Mouse (Mus musculus): ENCODE measurements around the gene Pla2g2d. TPM values are rescaled to one million over a fixed set of nuclear protein-coding genes. Genes with fewer than 3 reads are reported as not detected.

Pla2g2d gene
- 0.19 and 0.22 TPM in 2 replicates for polyA plus RNA-seq (2015; fragmentation: Nextera tagmentation; extraction: Ambion mirVana)

DNA sequence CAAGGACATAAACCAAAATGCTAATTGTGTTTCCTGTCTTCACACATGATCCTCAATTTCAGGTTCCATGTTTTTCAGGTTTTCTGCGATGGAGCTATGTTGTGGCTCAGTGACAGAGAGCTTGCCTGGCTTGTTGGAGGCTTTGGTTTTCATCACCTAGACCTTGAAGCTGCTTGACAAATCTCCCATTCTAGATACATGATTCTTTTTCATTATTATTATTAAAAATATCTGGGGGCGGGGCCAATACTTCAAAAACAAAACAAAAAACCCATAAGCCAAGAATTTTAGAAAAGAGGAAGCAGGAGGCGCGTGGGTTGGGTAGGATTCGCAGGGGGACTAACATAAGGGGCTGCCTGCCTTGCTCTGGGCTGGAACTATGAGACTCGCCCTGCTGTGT lies at the start of gene Pla2g2d:
Gene Pla2g2d, plus strand, starts transcription at position 301 of the 400 bp plus-strand sequence.
- Histone ChIP-seq H3K4me2 (no peak within 1 kb of the TSS), H3K9me3 (no peaks in the 10 kb centered on the region), H3K4me3 (no peak within 1 kb of the TSS), H3K4me1 (peaks cover 6% of the 10 kb centered on the region; the same call in 1 of the 2 replicates), H3K9ac (no peak within 1 kb of the TSS), H3K27me3 (no peaks in the 10 kb centered on the region), H3K27ac (no peak within 1 kb of the TSS), H3K36me3 (no peaks in the 10 kb centered on the region)
- WGBS = 81% methylated on average over 6 of the region's 6 CpGs
- ATAC-seq (ENCODE audit: insufficient number of reproducible peaks, insufficient read depth, low FRiP score, low TSS enrichment, low read depth) = no peak

GRCm38 (mm10) chr4:138725751-138726150 lies 49.8 kb upstream of the Pla2g2d start:
- 86% methylated on average over 5 of the region's 5 CpGs for WGBS
- Histone ChIP-seq H3K4me2 (no peak overlapping the region; the same call in 1 of the 2 replicates), H3K27me3 (peaks cover 6% of the 10 kb centered on the region), H3K4me1 (peaks cover 24% of the 10 kb centered on the region), H3K9me3 (no peaks in the 10 kb centered on the region), H3K36me3 (no peaks in the 10 kb centered on the region), H3K9ac (peak overlapping the region; percentile 53; the same call in 1 of the 2 replicates), H3K27ac (0 out of 2 replicates have a peak overlapping the region, but pooled peaks have one; percentile 62), H3K4me3 (0 out of 2 replicates have a peak overlapping the region, but pooled peaks have one; percentile 31)
- ATAC-seq (ENCODE audit: insufficient number of reproducible peaks, insufficient read depth, low FRiP score, low TSS enrichment, low read depth) = no peak

DNA sequence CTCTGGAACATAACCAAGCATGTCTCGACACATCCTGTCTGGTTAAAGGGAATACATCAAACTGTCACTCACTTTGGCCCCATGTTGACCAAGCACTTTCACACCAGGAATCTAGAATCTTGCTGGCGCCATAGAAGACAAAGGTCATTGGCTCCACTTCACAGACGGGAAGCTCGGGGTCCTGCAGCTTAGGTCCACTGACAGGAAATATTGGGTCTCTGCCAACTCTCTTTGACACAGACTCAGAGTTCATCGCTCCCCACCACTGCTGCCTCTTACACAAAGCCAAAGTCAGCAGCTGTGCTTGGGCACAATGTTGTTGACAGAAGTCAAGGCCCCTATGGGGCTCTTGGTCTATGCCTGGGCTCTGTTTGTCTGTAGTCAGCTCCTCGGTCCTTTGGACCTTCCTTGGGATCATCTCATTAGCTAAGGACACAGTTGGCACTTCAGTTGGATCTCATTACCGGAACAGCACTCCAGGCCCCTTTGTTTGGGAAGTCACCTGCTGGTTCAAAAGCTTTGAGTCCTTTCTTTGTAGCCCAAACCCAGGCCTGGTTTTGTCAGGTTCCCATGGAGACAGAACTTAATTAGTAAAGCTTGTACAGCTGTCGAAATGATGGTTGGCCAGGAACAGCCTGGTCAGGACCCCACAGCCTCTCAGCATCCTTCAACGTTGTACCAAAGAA lies 46.4 kb upstream of the Pla2g2d start:
- Histone ChIP-seq H3K9me3 (0 out of 2 replicates have a peak, but pooled peaks cover 5% of the 10 kb centered on the region), H3K4me2 (no peak overlapping the region), H3K9ac (no peak overlapping the region), H3K4me3 (no peak overlapping the region), H3K27me3 (no peaks in the 10 kb centered on the region), H3K27ac (no peak overlapping the region), H3K36me3 (no peaks in the 10 kb centered on the region), H3K4me1 (peaks cover 16% of the 10 kb centered on the region)
- ATAC-seq (ENCODE audit: insufficient number of reproducible peaks, insufficient read depth, low FRiP score, low TSS enrichment, low read depth) = no peak
- 50% methylated on average over 9 of the region's 9 CpGs for WGBS

GRCm38 (mm10) chr4:138734105-138734504 lies 41.4 kb upstream of the Pla2g2d start:
- no peak for ATAC-seq (ENCODE audit: insufficient number of reproducible peaks, insufficient read depth, low FRiP score, low TSS enrichment, low read depth)
- H3K4me2 ChIP-seq = no peak overlapping the region
- WGBS = 68% methylated on average over 7 of the region's 7 CpGs
- H3K27ac ChIP-seq = no peak overlapping the region
- no peak overlapping the region for H3K4me3 ChIP-seq
- 0 out of 2 replicates have a peak, but pooled peaks cover 5% of the 10 kb centered on the region for H3K9me3 ChIP-seq
- H3K27me3 ChIP-seq = no peaks in the 10 kb centered on the region
- no peak overlapping the region for H3K9ac ChIP-seq
- H3K36me3 ChIP-seq = no peaks in the 10 kb centered on the region
- H3K4me1 ChIP-seq = peaks cover 16% of the 10 kb centered on the region

DNA sequence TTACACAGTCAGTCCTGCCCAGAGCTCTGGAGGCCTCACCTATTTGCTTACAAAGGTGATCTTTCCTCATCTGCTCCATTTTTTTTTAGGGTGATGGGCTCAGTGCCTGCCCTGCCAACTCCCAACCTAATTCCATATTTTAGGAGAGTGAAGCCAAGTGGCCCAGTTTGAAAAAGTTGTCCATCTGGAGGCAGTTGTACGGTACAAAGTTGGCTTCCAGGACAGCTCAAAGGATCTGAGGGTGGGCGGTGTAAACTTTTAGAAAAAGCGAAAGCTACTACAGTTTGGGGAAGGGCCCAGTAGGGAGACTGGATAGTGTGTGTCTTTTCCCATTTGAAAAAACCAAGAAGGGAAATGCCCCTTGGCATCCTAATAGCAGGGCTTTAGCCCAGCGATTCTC lies 40.7 kb upstream of the Pla2g2d start:
- 91% methylated on average over 4 of the region's 4 CpGs for WGBS
- Histone ChIP-seq H3K9ac (no peak overlapping the region), H3K27ac (no peak overlapping the region), H3K9me3 (0 out of 2 replicates have a peak, but pooled peaks cover 5% of the 10 kb centered on the region), H3K4me2 (no peak overlapping the region), H3K27me3 (no peaks in the 10 kb centered on the region), H3K4me1 (peaks cover 22% of the 10 kb centered on the region), H3K4me3 (no peak overlapping the region), H3K36me3 (no peaks in the 10 kb centered on the region)
- ATAC-seq (ENCODE audit: insufficient number of reproducible peaks, insufficient read depth, low FRiP score, low TSS enrichment, low read depth) = no peak

DNA sequence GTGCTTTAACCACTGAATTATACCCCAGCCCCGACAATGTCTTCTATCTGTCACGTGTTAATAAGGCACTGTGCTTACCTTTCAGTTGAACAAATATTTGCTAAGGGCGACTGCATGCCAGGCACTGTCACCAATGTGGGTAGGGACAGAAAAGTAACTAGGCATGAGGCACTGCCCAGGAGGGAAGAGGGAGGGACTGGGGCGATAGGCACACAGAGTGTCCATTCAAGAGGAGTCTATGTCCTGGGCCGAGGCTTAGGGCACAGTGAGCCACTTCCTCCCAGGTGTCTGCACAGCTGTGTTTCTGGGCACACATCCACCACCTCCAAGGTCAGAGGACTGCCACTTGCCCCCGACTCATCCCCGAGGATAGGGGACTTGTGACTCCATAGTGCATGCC lies 38.5 kb upstream of the Pla2g2d start, which contains the start of gene Ubxn10:
Gene Ubxn10, minus strand, starts transcription at position 137 of the 400 bp plus-strand sequence.
- Histone ChIP-seq H3K9ac (0 out of 2 replicates have a peak within 1 kb of the TSS, but pooled peaks have one; percentile 4), H3K4me2 (no peak within 1 kb of the TSS), H3K4me3 (no peak within 1 kb of the TSS), H3K27me3 (no peaks in the 10 kb centered on the region), H3K36me3 (no peaks in the 10 kb centered on the region), H3K27ac (no peak within 1 kb of the TSS), H3K4me1 (peaks cover 22% of the 10 kb centered on the region), H3K9me3 (0 out of 2 replicates have a peak, but pooled peaks cover 5% of the 10 kb centered on the region)
- no peak for ATAC-seq (ENCODE audit: insufficient number of reproducible peaks, insufficient read depth, low FRiP score, low TSS enrichment, low read depth)
- WGBS = 53% methylated on average over 7 of the region's 7 CpGs

DNA sequence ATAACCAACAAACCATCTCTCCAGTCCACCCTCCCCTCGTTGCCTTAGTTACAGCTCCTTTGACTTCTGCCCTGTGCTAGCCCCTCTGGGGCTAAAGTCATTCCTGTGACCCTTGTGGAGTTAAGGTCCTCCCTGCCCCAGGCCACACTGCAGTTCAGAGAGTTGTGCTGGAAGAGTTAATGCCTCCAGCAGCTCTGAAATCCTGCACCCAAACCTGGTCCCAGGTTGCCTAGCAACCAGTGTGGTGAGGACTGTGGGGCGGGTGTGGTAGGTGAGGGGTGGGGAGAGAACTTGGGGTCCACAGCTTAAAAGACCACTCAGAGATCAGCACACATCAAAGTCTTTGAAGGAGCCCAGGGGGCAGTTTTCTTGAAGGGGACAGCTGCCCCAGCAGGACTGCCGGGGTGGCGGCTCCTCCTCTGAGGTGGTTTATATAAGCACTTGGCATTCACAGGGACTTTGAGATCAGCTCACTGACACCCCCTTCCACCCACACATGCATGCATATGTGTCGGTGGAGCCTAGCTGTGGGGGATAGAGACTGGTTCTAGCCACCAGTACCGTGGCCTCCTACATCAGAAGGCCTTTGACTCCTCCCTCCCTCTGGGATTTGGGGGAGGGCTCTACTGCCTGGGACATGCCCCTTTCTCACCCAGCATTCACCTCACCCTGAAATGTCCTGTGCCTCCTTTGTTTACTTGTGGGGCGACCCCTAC lies 36.2 kb upstream of the Pla2g2d start:
- Histone ChIP-seq H3K9ac (no peak overlapping the region), H3K36me3 (no peaks in the 10 kb centered on the region), H3K4me3 (no peak overlapping the region), H3K4me2 (no peak overlapping the region), H3K27me3 (no peaks in the 10 kb centered on the region), H3K9me3 (no peaks in the 10 kb centered on the region), H3K4me1 (peaks cover 22% of the 10 kb centered on the region), H3K27ac (no peak overlapping the region)
- ATAC-seq (ENCODE audit: insufficient number of reproducible peaks, insufficient read depth, low FRiP score, low TSS enrichment, low read depth) = no peak
- 17% methylated on average over 7 of the region's 7 CpGs for WGBS

DNA sequence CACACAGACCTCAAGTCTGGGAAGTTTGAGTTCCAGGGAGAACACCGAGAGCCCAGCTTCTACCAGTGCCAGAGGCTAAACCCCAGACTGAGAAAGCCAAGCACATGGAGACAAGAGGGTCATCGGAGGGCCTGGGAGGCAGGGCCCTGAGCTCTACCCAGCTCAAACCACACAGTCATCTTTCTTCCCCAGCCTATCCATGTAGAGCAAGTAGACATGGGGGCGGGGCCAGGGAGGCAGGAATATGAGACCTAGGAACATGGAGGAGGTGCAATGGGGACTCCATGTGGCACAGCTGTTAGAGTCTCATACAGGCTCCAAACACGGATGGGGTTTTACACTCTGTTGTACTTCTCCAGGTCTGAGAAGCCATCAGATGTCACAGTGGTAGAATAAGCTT lies 29.7 kb upstream of the Pla2g2d start:
- Histone ChIP-seq H3K9me3 (no peaks in the 10 kb centered on the region), H3K36me3 (no peaks in the 10 kb centered on the region), H3K27ac (no peak overlapping the region), H3K27me3 (no peaks in the 10 kb centered on the region; the same call in 1 of the 2 replicates), H3K4me2 (no peak overlapping the region), H3K4me1 (peaks cover 8% of the 10 kb centered on the region; the same call in 1 of the 2 replicates), H3K4me3 (no peak overlapping the region), H3K9ac (no peak overlapping the region)
- no peak for ATAC-seq (ENCODE audit: insufficient number of reproducible peaks, insufficient read depth, low FRiP score, low TSS enrichment, low read depth)
- WGBS = 48% methylated on average over 4 of the region's 4 CpGs

DNA sequence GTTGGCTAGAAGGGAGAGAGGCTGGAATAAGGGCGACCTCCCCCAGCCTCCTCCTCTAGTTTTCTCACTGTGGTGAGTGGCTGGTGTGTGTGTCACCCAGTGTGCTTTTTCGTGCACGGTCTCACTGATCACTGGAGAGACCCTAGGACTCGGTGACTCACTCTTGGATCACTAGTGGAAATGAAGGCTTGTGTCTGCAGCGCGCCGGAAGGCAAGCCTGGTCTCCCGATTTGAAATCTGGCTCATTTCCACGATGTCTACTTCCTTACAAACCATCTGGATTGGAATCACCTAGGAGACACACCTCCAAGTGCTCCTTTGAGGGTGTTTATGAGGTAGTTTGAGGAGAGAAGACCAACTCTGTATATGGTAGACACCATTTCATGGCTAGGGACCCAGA lies 28.7 kb upstream of the Pla2g2d start:
- 91% methylated on average over 9 of the region's 9 CpGs for WGBS

DNA sequence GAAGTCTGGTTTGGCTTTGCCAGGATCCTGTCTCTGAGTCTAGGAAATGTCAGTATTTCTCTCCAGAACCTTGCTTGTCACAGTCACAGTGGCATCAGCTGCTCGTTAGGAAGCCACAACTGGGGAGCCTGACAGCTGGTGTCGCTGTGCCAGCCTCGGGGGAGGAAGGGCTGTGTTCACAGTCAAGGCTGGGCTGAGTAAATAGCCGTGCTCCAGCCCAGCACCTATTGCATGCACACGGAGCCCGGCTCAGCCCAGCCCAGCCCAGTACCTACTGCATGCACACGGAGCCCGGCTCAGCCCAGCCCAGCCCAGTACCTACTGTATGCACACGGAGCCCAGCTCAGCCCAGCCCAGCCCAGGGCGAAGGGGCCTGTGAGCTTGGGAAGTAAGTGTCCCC lies 27.7 kb upstream of the Pla2g2d start:
- ATAC-seq (ENCODE audit: insufficient number of reproducible peaks, insufficient read depth, low FRiP score, low TSS enrichment, low read depth) = no peak; the same call in 1 of the 2 replicates
- no peak overlapping the region for H3K4me2 ChIP-seq
- 63% methylated on average over 10 of the region's 10 CpGs for WGBS
- H3K36me3 ChIP-seq = no peaks in the 10 kb centered on the region
- no peak overlapping the region for H3K4me3 ChIP-seq
- H3K9me3 ChIP-seq = peaks cover 5% of the 10 kb centered on the region; the same call in 1 of the 2 replicates
- H3K9ac ChIP-seq = no peak overlapping the region
- H3K4me1 ChIP-seq = peaks cover 8% of the 10 kb centered on the region; the same call in 1 of the 2 replicates
- no peak overlapping the region for H3K27ac ChIP-seq
- no peaks in the 10 kb centered on the region; the same call in 1 of the 2 replicates for H3K27me3 ChIP-seq

More for the DNA sequence above, 28.7 kb upstream of the Pla2g2d start:
- Histone ChIP-seq H3K4me2 (no peak overlapping the region), H3K4me1 (peaks cover 8% of the 10 kb centered on the region; the same call in 1 of the 2 replicates), H3K27me3 (no peaks in the 10 kb centered on the region; the same call in 1 of the 2 replicates), H3K9ac (no peak overlapping the region), H3K4me3 (no peak overlapping the region), H3K9me3 (no peaks in the 10 kb centered on the region), H3K27ac (no peak overlapping the region), H3K36me3 (no peaks in the 10 kb centered on the region)
- ATAC-seq (ENCODE audit: insufficient number of reproducible peaks, insufficient read depth, low FRiP score, low TSS enrichment, low read depth) = no peak

GRCm38 (mm10) chr4:138748369-138749072 lies 27.0 kb upstream of the Pla2g2d start:
- ATAC-seq (ENCODE audit: insufficient number of reproducible peaks, insufficient read depth, low FRiP score, low TSS enrichment, low read depth) = no peak
- Histone ChIP-seq H3K27ac (no peak overlapping the region), H3K4me2 (no peak overlapping the region), H3K27me3 (no peaks in the 10 kb centered on the region; the same call in 1 of the 2 replicates), H3K9ac (no peak overlapping the region), H3K36me3 (no peaks in the 10 kb centered on the region), H3K4me1 (peaks cover 8% of the 10 kb centered on the region; the same call in 1 of the 2 replicates), H3K4me3 (no peak overlapping the region), H3K9me3 (peaks cover 5% of the 10 kb centered on the region; the same call in 1 of the 2 replicates)
- WGBS = 46% methylated on average over 8 of the region's 8 CpGs
